8 mouse cellular contexts compared by ENCODE assay signal in genomic region chr7:141008938-141009660, GRCm38 (mm10). TPM values are rescaled to one million over a fixed set of nuclear protein-coding genes. Genes with fewer than 3 reads are reported as not detected.
DNase-seq lines count a peak whose midpoint lies in the region; ATAC-seq lines count a peak whose summit lies in the region.

No protein-coding gene starts in this region.

- peak; percentile 80 to 82 for DNase-seq in B cell, adult 2 months
- DNase-seq in adrenal gland, postnatal 25 days, result peak; percentile 82
- DNase-seq in embryonic facial prominence, embryonic 14.5 days (ENCODE audit: low spot score), result peak; percentile 86
- peak; percentile 60 for DNase-seq in liver, embryonic 13.5 days
- DNase-seq in neural tube, embryonic 10.5 days (ENCODE audit: extremely low spot score, low spot score), result peak; percentile 87

- H3K4me2 ChIP-seq in embryonic facial prominence, embryonic 14.5 days (ENCODE audit: low read depth, low read length), result peak overlapping the region; percentile 59
- peak overlapping the region; percentile 57 for H3K4me2 ChIP-seq in heart, embryonic 11.5 days
- peak overlapping the region; percentile 60 for H3K4me2 ChIP-seq in kidney, embryonic 15.5 days
- H3K4me2 ChIP-seq in liver, embryonic 13.5 days, result peak overlapping the region; percentile 60
- H3K4me2 ChIP-seq in stomach, embryonic 15.5 days, result peak overlapping the region; percentile 65

- no peaks in the 10 kb centered on the region for H3K36me3 ChIP-seq in embryonic facial prominence, embryonic 14.5 days (ENCODE audit: control insufficient read depth, insufficient read depth, low read length)
- H3K36me3 ChIP-seq in heart, embryonic 11.5 days (ENCODE audit: control insufficient read depth, insufficient read depth, low read length), result no peaks in the 10 kb centered on the region
- H3K36me3 ChIP-seq in kidney, embryonic 15.5 days, result no peaks in the 10 kb centered on the region
- no peaks in the 10 kb centered on the region for H3K36me3 ChIP-seq in liver, embryonic 13.5 days
- no peaks in the 10 kb centered on the region for H3K36me3 ChIP-seq in stomach, embryonic 15.5 days

- peaks cover 8% of the 10 kb centered on the region; the same call in 1 of the 2 replicates for H3K4me1 ChIP-seq in embryonic facial prominence, embryonic 14.5 days (ENCODE audit: control insufficient read depth, insufficient read depth, low read length)
- peaks cover 6% of the 10 kb centered on the region; the same call in 1 of the 2 replicates for H3K4me1 ChIP-seq in heart, embryonic 11.5 days (ENCODE audit: control insufficient read depth, insufficient read depth, low read length)
- H3K4me1 ChIP-seq in kidney, embryonic 15.5 days, result peaks cover 30% of the 10 kb centered on the region
- H3K4me1 ChIP-seq in liver, embryonic 13.5 days (replicated peaks), result peaks cover 48% of the 10 kb centered on the region
- H3K4me1 ChIP-seq in stomach, embryonic 15.5 days, result peaks cover 25% of the 10 kb centered on the region

- ATAC-seq in embryonic facial prominence, embryonic 14.5 days (ENCODE audit: low read depth), result peak; percentile 55; the same call in 1 of the 2 replicates
- ATAC-seq in heart, embryonic 11.5 days (replicated peaks; ENCODE audit: insufficient number of reproducible peaks, low FRiP score, low TSS enrichment), result peak; percentile 59
- peak; percentile 77 for ATAC-seq in kidney, embryonic 15.5 days (replicated peaks; ENCODE audit: low FRiP score)
- peak; percentile 76 for ATAC-seq in liver, embryonic 13.5 days (ENCODE audit: low read depth)
- ATAC-seq in stomach, embryonic 15.5 days (ENCODE audit: insufficient read depth, low FRiP score, low read depth), result peak; percentile 85

- H3K27ac ChIP-seq in embryonic facial prominence, embryonic 14.5 days (replicated peaks; ENCODE audit: low read depth, low read length), result no peak overlapping the region
- H3K27ac ChIP-seq in heart, embryonic 11.5 days (ENCODE audit: low read depth, low read length), result no peak overlapping the region
- no peak overlapping the region for H3K27ac ChIP-seq in kidney, embryonic 15.5 days
- H3K27ac ChIP-seq in liver, embryonic 13.5 days, result no peak overlapping the region
- H3K27ac ChIP-seq in stomach, embryonic 15.5 days, result peak overlapping the region; percentile 92

- no peaks in the 10 kb centered on the region for H3K27me3 ChIP-seq in embryonic facial prominence, embryonic 14.5 days (replicated peaks; ENCODE audit: control insufficient read depth, insufficient read depth, low read length)
- H3K27me3 ChIP-seq in heart, embryonic 11.5 days (ENCODE audit: control insufficient read depth, insufficient read depth, low read length), result 0 out of 2 replicates have a peak, but pooled peaks cover 9% of the 10 kb centered on the region
- no peaks in the 10 kb centered on the region for H3K27me3 ChIP-seq in kidney, embryonic 15.5 days
- H3K27me3 ChIP-seq in liver, embryonic 13.5 days, result no peaks in the 10 kb centered on the region
- H3K27me3 ChIP-seq in stomach, embryonic 15.5 days (replicated peaks), result no peaks in the 10 kb centered on the region

- 11% methylated on average over 20 of the region's 20 CpGs for WGBS in embryonic facial prominence, embryonic 14.5 days
- 5% methylated on average over 20 of the region's 20 CpGs for WGBS in heart, embryonic 11.5 days (ENCODE audit: insufficient replicate concordance)
- WGBS in kidney, embryonic 15.5 days, result 6% methylated on average over 20 of the region's 20 CpGs
- WGBS in liver, embryonic 13.5 days (ENCODE audit: insufficient replicate concordance), result 6% methylated on average over 20 of the region's 20 CpGs
- 8% methylated on average over 20 of the region's 20 CpGs for WGBS in stomach, embryonic 15.5 days

- H3K9me3 ChIP-seq in embryonic facial prominence, embryonic 14.5 days (ENCODE audit: control insufficient read depth, low read length), result no peaks in the 10 kb centered on the region
- H3K9me3 ChIP-seq in heart, embryonic 11.5 days (replicated peaks; ENCODE audit: control insufficient read depth, low read length), result no peaks in the 10 kb centered on the region
- H3K9me3 ChIP-seq in kidney, embryonic 15.5 days (replicated peaks), result no peaks in the 10 kb centered on the region
- H3K9me3 ChIP-seq in liver, embryonic 13.5 days (replicated peaks), result no peaks in the 10 kb centered on the region
- no peaks in the 10 kb centered on the region for H3K9me3 ChIP-seq in stomach, embryonic 15.5 days

- no peak overlapping the region for H3K9ac ChIP-seq in embryonic facial prominence, embryonic 14.5 days (ENCODE audit: low read depth, low read length)
- no peak overlapping the region for H3K9ac ChIP-seq in heart, embryonic 11.5 days (ENCODE audit: low read depth, low read length)
- peak overlapping the region; percentile 47; the same call in 1 of the 2 replicates for H3K9ac ChIP-seq in kidney, embryonic 15.5 days
- H3K9ac ChIP-seq in liver, embryonic 13.5 days, result 0 out of 2 replicates have a peak overlapping the region, but pooled peaks have one; percentile 9
- 0 out of 2 replicates have a peak overlapping the region, but pooled peaks have one; percentile 2 for H3K9ac ChIP-seq in stomach, embryonic 15.5 days

- peak overlapping the region; percentile 15 for H3K4me3 ChIP-seq in embryonic facial prominence, embryonic 14.5 days (ENCODE audit: low read depth, low read length)
- no peak overlapping the region for H3K4me3 ChIP-seq in heart, embryonic 11.5 days (ENCODE audit: low read depth, low read length)
- H3K4me3 ChIP-seq in kidney, embryonic 15.5 days (replicated peaks), result peak overlapping the region; percentile 56
- peak overlapping the region; percentile 35 for H3K4me3 ChIP-seq in liver, embryonic 13.5 days (replicated peaks)
- peak overlapping the region; percentile 54 for H3K4me3 ChIP-seq in stomach, embryonic 15.5 days (replicated peaks)

RNA-seq across cellular contexts. Expression of gene Ifitm3, which starts 1.5 kb away (rescaled TPM):
- 103 and 109 TPM in 2 replicates for total RNA-seq in adrenal gland, postnatal 25 days (2021)
- 170 and 178 TPM in 2 replicates for polyA plus RNA-seq in embryonic facial prominence, embryonic 14.5 days (2014; fragmentation: Nextera tagmentation; extraction: Ambion mirVana)
- 32.5 and 36.2 TPM in 2 replicates for polyA plus RNA-seq in heart, embryonic 11.5 days (2014; fragmentation: Nextera tagmentation; extraction: Ambion mirVana)
- 187 and 205 TPM in 2 replicates for polyA plus RNA-seq in kidney, embryonic 15.5 days (2015; fragmentation: Nextera tagmentation; extraction: Ambion mirVana)
- 53.9 and 61.7 TPM in 2 replicates for polyA plus RNA-seq in liver, embryonic 13.5 days (2015; fragmentation: Nextera tagmentation; extraction: Ambion mirVana)
- 368 and 413 TPM in 2 replicates for polyA plus RNA-seq in stomach, embryonic 15.5 days (2015; fragmentation: Nextera tagmentation; extraction: Ambion mirVana)

RNA-seq across cellular contexts. Expression of gene Ifitm6, which starts 8.6 kb away (rescaled TPM):
- not detected in 2 replicates for total RNA-seq in adrenal gland, postnatal 25 days (2021)
- 1.6 and 2.1 TPM in 2 replicates for polyA plus RNA-seq in embryonic facial prominence, embryonic 14.5 days (2014; fragmentation: Nextera tagmentation; extraction: Ambion mirVana)
- 0.26 TPM in 1 of 2 replicates, not detected in the other for polyA plus RNA-seq in heart, embryonic 11.5 days (2014; fragmentation: Nextera tagmentation; extraction: Ambion mirVana)
- 1.3 and 2.2 TPM in 2 replicates for polyA plus RNA-seq in kidney, embryonic 15.5 days (2015; fragmentation: Nextera tagmentation; extraction: Ambion mirVana)
- polyA plus RNA-seq in liver, embryonic 13.5 days (2015; fragmentation: Nextera tagmentation; extraction: Ambion mirVana), result 2.7 and 2.9 TPM in 2 replicates
- 7.6 and 8.1 TPM in 2 replicates for polyA plus RNA-seq in stomach, embryonic 15.5 days (2015; fragmentation: Nextera tagmentation; extraction: Ambion mirVana)

RNA-seq across cellular contexts. Expression of gene Gm17387, which starts 19.8 kb away (rescaled TPM):
- total RNA-seq in adrenal gland, postnatal 25 days (2021), result not detected in 2 replicates
- polyA plus RNA-seq in embryonic facial prominence, embryonic 14.5 days (2014; fragmentation: Nextera tagmentation; extraction: Ambion mirVana), result not detected in 2 replicates
- polyA plus RNA-seq in heart, embryonic 11.5 days (2014; fragmentation: Nextera tagmentation; extraction: Ambion mirVana), result not detected in 2 replicates
- not detected in 2 replicates for polyA plus RNA-seq in kidney, embryonic 15.5 days (2015; fragmentation: Nextera tagmentation; extraction: Ambion mirVana)
- not detected in 2 replicates for polyA plus RNA-seq in liver, embryonic 13.5 days (2015; fragmentation: Nextera tagmentation; extraction: Ambion mirVana)
- polyA plus RNA-seq in stomach, embryonic 15.5 days (2015; fragmentation: Nextera tagmentation; extraction: Ambion mirVana), result not detected in 2 replicates

RNA-seq across cellular contexts. Expression of gene Ifitm1, which starts 42.1 kb away (rescaled TPM):
- 3.6 and 3.9 TPM in 2 replicates for total RNA-seq in adrenal gland, postnatal 25 days (2021)
- 63.4 and 76.6 TPM in 2 replicates for polyA plus RNA-seq in embryonic facial prominence, embryonic 14.5 days (2014; fragmentation: Nextera tagmentation; extraction: Ambion mirVana)
- polyA plus RNA-seq in heart, embryonic 11.5 days (2014; fragmentation: Nextera tagmentation; extraction: Ambion mirVana), result 4.8 and 7.6 TPM in 2 replicates
- polyA plus RNA-seq in kidney, embryonic 15.5 days (2015; fragmentation: Nextera tagmentation; extraction: Ambion mirVana), result 55.2 and 59.7 TPM in 2 replicates
- 22.3 and 24.0 TPM in 2 replicates for polyA plus RNA-seq in liver, embryonic 13.5 days (2015; fragmentation: Nextera tagmentation; extraction: Ambion mirVana)
- polyA plus RNA-seq in stomach, embryonic 15.5 days (2015; fragmentation: Nextera tagmentation; extraction: Ambion mirVana), result 179 and 209 TPM in 2 replicates

RNA-seq across cellular contexts. Expression of gene B4galnt4, which starts 51.8 kb away (rescaled TPM):
- total RNA-seq in adrenal gland, postnatal 25 days (2021), result 2.5 and 3.6 TPM in 2 replicates
- polyA plus RNA-seq in embryonic facial prominence, embryonic 14.5 days (2014; fragmentation: Nextera tagmentation; extraction: Ambion mirVana), result 6.6 and 10.3 TPM in 2 replicates
- 1.4 and 2.6 TPM in 2 replicates for polyA plus RNA-seq in heart, embryonic 11.5 days (2014; fragmentation: Nextera tagmentation; extraction: Ambion mirVana)
- polyA plus RNA-seq in kidney, embryonic 15.5 days (2015; fragmentation: Nextera tagmentation; extraction: Ambion mirVana), result 12.4 and 15.4 TPM in 2 replicates
- polyA plus RNA-seq in liver, embryonic 13.5 days (2015; fragmentation: Nextera tagmentation; extraction: Ambion mirVana), result 0.75 and 0.81 TPM in 2 replicates
- 7.0 and 9.2 TPM in 2 replicates for polyA plus RNA-seq in stomach, embryonic 15.5 days (2015; fragmentation: Nextera tagmentation; extraction: Ambion mirVana)

Comparison
In these comparisons a context has a peak if more than half of its experiments do, and no peak if none do; other contexts are left out.
1. H3K9ac ChIP-seq: peak in kidney, embryonic 15.5 days (single experiment), liver, embryonic 13.5 days (single experiment) and stomach, embryonic 15.5 days (single experiment); none in embryonic facial prominence, embryonic 14.5 days (single experiment) and heart, embryonic 11.5 days (single experiment).
2. Peak in every context shown above with its lines, with median percentiles within 50 percentile points of each other: DNase-seq, ATAC-seq and H3K4me2 ChIP-seq.